Mouse (Mus musculus) MEL (cell line): ENCODE data around the gene Cotl1. TPM values are rescaled to one million over a fixed set of nuclear protein-coding genes. Genes with fewer than 3 reads are reported as not detected.

Experiments used
- DNase-seq: peaks from one replicate; pipeline ENCODE4 v3.0.0; 2011; ENCODE audit warnings: low read depth, low spot score
- H3K27ac ChIP-seq: 2 replicates; pipeline ENCODE4 v1.5.1; 2012; ENCODE audit warnings: low read depth, mild to moderate bottlenecking, control low read depth, low read length, moderate library complexity; ENCODE audit not compliant: control insufficient read depth
- H3K27me3 ChIP-seq, 2 experiments: fragments of 150-350 bp in 1 of 2; sonication (generic) in 1 of 2; 2 replicates each; pipeline ENCODE4 v1.6.1; 2012; ENCODE audit warnings: low read length in 2 of 2, mild to moderate bottlenecking in 2 of 2, improper control_type of control experiment in 1 of 2, moderate library complexity in 1 of 2; ENCODE audit not compliant: insufficient read depth in 2 of 2, control insufficient read depth in 1 of 2
- H3K36me3 ChIP-seq, 2 experiments: 2 replicates each; pipeline ENCODE4 v1.6.1; 2012 to 2014; ENCODE audit warnings: low read length in 2 of 2, improper control_type of control experiment in 1 of 2, inconsistent platforms in 1 of 2, mild to moderate bottlenecking in 1 of 2; ENCODE audit not compliant: insufficient read depth in 2 of 2, control insufficient read depth in 1 of 2
- H3K4me1 ChIP-seq, 2 experiments: fragments of 150-350 bp in 1 of 2; sonication (generic) in 1 of 2; 2 replicates each; pipeline ENCODE4 v1.6.1; 2012; ENCODE audit warnings: low read length in 2 of 2, improper control_type of control experiment in 1 of 2, mild to moderate bottlenecking in 1 of 2; ENCODE audit not compliant: insufficient read depth in 2 of 2, control insufficient read depth in 1 of 2
- H3K4me3 ChIP-seq, 2 experiments: fragments of 150-350 bp in 1 of 2; sonication (generic) in 1 of 2; 2 replicates each; pipeline ENCODE4 v1.5.1; 2012; ENCODE audit warnings: low read depth in 2 of 2, low read length in 2 of 2, mild to moderate bottlenecking in 2 of 2, moderate library complexity in 2 of 2, control low read depth in 1 of 2, improper control_type of control experiment in 1 of 2; ENCODE audit not compliant: control insufficient read depth in 1 of 2, insufficient read depth in 1 of 2
- H3K79me2 ChIP-seq: 2 replicates; pipeline ENCODE4 v1.6.1; 2012; ENCODE audit warnings: mild to moderate bottlenecking, low read length, moderate library complexity; ENCODE audit not compliant: control insufficient read depth, poor library complexity, insufficient read depth
- H3K9ac ChIP-seq: 2 replicates; pipeline ENCODE4 v1.6.1; 2012; ENCODE audit warnings: low read depth, mild to moderate bottlenecking, control low read depth, low read length, moderate library complexity; ENCODE audit not compliant: control insufficient read depth, poor library complexity, severe bottlenecking
- H3K9me3 ChIP-seq: fragments of 150-350 bp; sonication (generic); replicated peaks from 2 replicates; pipeline ENCODE4 v1.6.1; 2012; ENCODE audit warnings: mild to moderate bottlenecking, low read length, improper control_type of control experiment, moderate library complexity; ENCODE audit not compliant: insufficient read depth
- CHD1 ChIP-seq: IDR thresholded peaks from 2 replicates; pipeline ENCODE4 v1.6.1; 2012; ENCODE audit warnings: low read depth, mild to moderate bottlenecking, inconsistent platforms, low read length, improper control_type of control experiment
- ELF1 ChIP-seq: IDR thresholded peaks from 2 replicates; pipeline ENCODE4 v1.6.1; 2014; ENCODE audit warnings: low read depth, mild to moderate bottlenecking, inconsistent platforms, low read length, improper control_type of control experiment, moderate library complexity
- EP300 ChIP-seq, 2 experiments: IDR thresholded peaks; 2 replicates each; pipeline ENCODE4 v1.6.1; 2011; ENCODE audit warnings: improper control_type of control experiment in 2 of 2, low read length in 2 of 2, low read depth in 1 of 2, mild to moderate bottlenecking in 1 of 2
- ETS1 ChIP-seq: IDR thresholded peaks from 2 replicates; pipeline ENCODE4 v1.6.1; 2012; ENCODE audit warnings: low read depth, mild to moderate bottlenecking, inconsistent platforms, low read length, improper control_type of control experiment, moderate library complexity
- GABPA ChIP-seq: IDR thresholded peaks from 2 replicates; pipeline ENCODE4 v1.6.1; 2012; ENCODE audit warnings: low read depth, mild to moderate bottlenecking, inconsistent platforms, low read length, improper control_type of control experiment, moderate library complexity
- GATA1 ChIP-seq: IDR thresholded peaks from 2 replicates; pipeline ENCODE4 v1.6.1; 2011; ENCODE audit warnings: low read depth, low read length, improper control_type of control experiment
- JUND ChIP-seq: IDR thresholded peaks from 2 replicates; pipeline ENCODE4 v1.6.1; 2011; ENCODE audit warnings: low read depth, mild to moderate bottlenecking, improper control_type of control experiment, low read length
- KAT2A ChIP-seq: conservative IDR thresholded peaks from 2 replicates; pipeline ENCODE4 v1.6.1; 2012; ENCODE audit warnings: low read depth, low read length, improper control_type of control experiment, inconsistent platforms
- MAFK ChIP-seq: IDR thresholded peaks from 2 replicates; pipeline ENCODE4 v1.6.1; 2011; ENCODE audit warnings: low read depth, mild to moderate bottlenecking, low read length, improper control_type of control experiment, borderline replicate concordance
- MAX ChIP-seq: IDR thresholded peaks from 2 replicates; pipeline ENCODE4 v1.6.1; 2011; ENCODE audit warnings: low read length, improper control_type of control experiment
- MAZ ChIP-seq: IDR thresholded peaks from 2 replicates; pipeline ENCODE4 v1.6.1; 2012; ENCODE audit warnings: low read depth, mild to moderate bottlenecking, inconsistent platforms, low read length, improper control_type of control experiment
- MEF2A ChIP-seq: IDR thresholded peaks from 2 replicates; pipeline ENCODE4 v1.6.1; 2014; ENCODE audit warnings: low read depth, mild to moderate bottlenecking, inconsistent platforms, low read length, improper control_type of control experiment; ENCODE audit not compliant: poor library complexity, insufficient replicate concordance, severe bottlenecking; ENCODE audit errors: extremely low read depth
- NELFE ChIP-seq: IDR thresholded peaks from 2 replicates; pipeline ENCODE4 v1.6.1; 2011; ENCODE audit warnings: low read depth, low read length, improper control_type of control experiment
- NRF1 ChIP-seq: IDR thresholded peaks from 2 replicates; pipeline ENCODE4 v1.6.1; 2014; ENCODE audit warnings: low read depth, mild to moderate bottlenecking, inconsistent platforms, low read length, improper control_type of control experiment, moderate library complexity; ENCODE audit not compliant: poor library complexity, insufficient read depth, severe bottlenecking
- POLR2AphosphoS2 ChIP-seq: IDR thresholded peaks from 2 replicates; pipeline ENCODE4 v1.6.1; 2011; ENCODE audit warnings: low read length, improper control_type of control experiment
- SMC3 ChIP-seq: IDR thresholded peaks from 2 replicates; pipeline ENCODE4 v1.6.1; 2011; ENCODE audit warnings: low read depth, low read length, improper control_type of control experiment
- TAL1 ChIP-seq: IDR thresholded peaks from 2 replicates; pipeline ENCODE4 v1.6.1; 2012; ENCODE audit warnings: mild to moderate bottlenecking, inconsistent platforms, low read length, moderate library complexity, mixed read lengths
- TCF12 ChIP-seq: IDR thresholded peaks from 2 replicates; pipeline ENCODE4 v1.6.1; 2014; ENCODE audit warnings: low read depth, mild to moderate bottlenecking, inconsistent platforms, low read length, improper control_type of control experiment, moderate library complexity
- UBTF ChIP-seq: IDR thresholded peaks from 2 replicates; pipeline ENCODE4 v1.6.1; 2012; ENCODE audit warnings: low read depth, mild to moderate bottlenecking, inconsistent platforms, low read length, improper control_type of control experiment, moderate library complexity, borderline replicate concordance; ENCODE audit not compliant: insufficient read depth
- USF1 ChIP-seq: IDR thresholded peaks from 2 replicates; pipeline ENCODE4 v1.6.1; 2014; ENCODE audit warnings: low read depth, mild to moderate bottlenecking, inconsistent platforms, low read length, improper control_type of control experiment, moderate library complexity
- USF2 ChIP-seq, 2 experiments: IDR thresholded peaks; 2 replicates each; pipeline ENCODE4 v1.6.1; 2011 to 2012; ENCODE audit warnings: improper control_type of control experiment in 2 of 2, low read length in 2 of 2, borderline replicate concordance in 1 of 2, inconsistent platforms in 1 of 2, low read depth in 1 of 2, mild to moderate bottlenecking in 1 of 2; ENCODE audit not compliant: insufficient read depth in 1 of 2
- ZC3H11A ChIP-seq: IDR thresholded peaks from 2 replicates; pipeline ENCODE4 v1.6.1; 2012; ENCODE audit warnings: low read depth, mild to moderate bottlenecking, inconsistent platforms, low read length, improper control_type of control experiment
- ZKSCAN1 ChIP-seq: IDR thresholded peaks from 2 replicates; pipeline ENCODE4 v1.6.1; 2012; ENCODE audit warnings: low read depth, mild to moderate bottlenecking, inconsistent platforms, low read length, improper control_type of control experiment, moderate library complexity
- polyA plus RNA-seq, 2 experiments: library from polyadenylated mRNA; stranded (reverse) in 1 of 2; unstranded in 1 of 2; fragments of >175 nt in 1 of 2; fragments of >200 nt in 1 of 2; gene quantifications; 2 replicates each; pipeline versions ENCODE4 v1.2.1 to v1.2.4; 2012; ENCODE audit warnings: low replicate concordance in 2 of 2, low read depth in 1 of 2; ENCODE audit not compliant: insufficient read length in 2 of 2, insufficient read depth in 1 of 2, missing spikeins in 1 of 2
- total RNA-seq: library from RNA; depleted of rRNA; stranded (reverse); fragments of 300-350 nt; gene quantifications from 2 replicates; pipeline ENCODE4 v1.2.3, GENCODE M21; 2012

The Cotl1 gene
- total and polyA plus RNA-seq, 3 experiments: 70.3 to 114 TPM; not detected in 1

GRCm38 (mm10) chr8:119869616-119870015 is 29.3 kb upstream of the Cotl1 start:
- Histone ChIP-seq H3K79me2 (no peaks in the 10 kb centered on the region), H3K4me1 (no peaks in the 10 kb centered on the region), H3K9ac (no peak overlapping the region), H3K27me3 (no peaks in the 10 kb centered on the region), H3K9me3 (no peaks in the 10 kb centered on the region), H3K36me3 (0 out of 4 replicates have a peak, but pooled peaks cover 0 to 2% of the 10 kb centered on the region in 2 experiments), H3K27ac (no peak overlapping the region), H3K4me3 (no peak overlapping the region)
- no peak for DNase-seq
- TF ChIP-seq ZKSCAN1: no peak
- TF ChIP-seq ETS1: no peak
- TF ChIP-seq POLR2AphosphoS2: no peak
- TF ChIP-seq MAFK: no peak
- no peak for TF ChIP-seq CHD1
- TF ChIP-seq GATA1: no peak
- no peak for TF ChIP-seq ZC3H11A
- no peak for TF ChIP-seq UBTF

DNA sequence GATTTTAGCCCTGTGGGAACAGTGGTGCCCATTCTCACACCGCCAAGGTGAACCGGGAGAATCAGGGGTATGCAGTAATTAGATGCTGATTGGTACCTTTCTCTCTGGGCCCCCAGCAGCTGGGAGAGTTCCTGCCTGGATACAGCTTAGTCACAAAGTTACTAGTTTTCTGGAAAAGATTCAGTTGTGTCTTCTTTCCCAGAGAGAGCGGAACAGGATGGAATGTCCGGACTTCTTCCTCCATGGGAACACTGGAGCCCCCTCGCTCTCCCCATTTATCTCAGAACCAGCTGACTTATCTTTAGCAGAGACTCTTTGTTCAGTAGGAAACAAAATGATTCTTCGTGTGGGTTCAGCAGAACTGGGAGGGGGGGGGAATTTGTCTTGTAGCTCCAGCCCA is 22.4 kb upstream of the Cotl1 start:
- H3K9me3 ChIP-seq: no peaks in the 10 kb centered on the region
- no peak for DNase-seq
- H3K4me1 ChIP-seq: peaks cover 2 to 16% of the 10 kb centered on the region in 2 experiments
- H3K79me2 ChIP-seq: no peaks in the 10 kb centered on the region; the same call in 1 of the 2 replicates
- H3K9ac ChIP-seq: peak overlapping the region; percentile 72
- H3K4me3 ChIP-seq: peak overlapping the region; percentile 67 to 94
- H3K36me3 ChIP-seq: peaks cover 0 to 2% of the 10 kb centered on the region in 2 experiments; a peak in 1 of 4 replicates
- no peaks in the 10 kb centered on the region for H3K27me3 ChIP-seq
- no peak overlapping the region for H3K27ac ChIP-seq
- TF ChIP-seq KAT2A: no peak
- TF ChIP-seq USF1: no peak
- no peak for TF ChIP-seq ELF1
- no peak for TF ChIP-seq JUND
- TF ChIP-seq NRF1: no peak
- no peak for TF ChIP-seq MAX
- TF ChIP-seq EP300 (IDR thresholded peaks at IDR 0.05; ENCODE audit: low read depth in 1 of 2, low read length in 2 of 2): no peak
- no peak for TF ChIP-seq MEF2A
- TF ChIP-seq UBTF: no peak
- no peak for TF ChIP-seq GABPA
- TF ChIP-seq CHD1: no peak
- no peak for TF ChIP-seq TAL1
- no peak for TF ChIP-seq USF2 (IDR thresholded peaks at IDR 0.05; ENCODE audit: borderline replicate concordance in 1 of 2, insufficient read depth in 1 of 2, low read depth in 1 of 2, low read length in 2 of 2)
- no peak for TF ChIP-seq SMC3
- TF ChIP-seq NELFE: no peak
- no peak for TF ChIP-seq MAZ
- TF ChIP-seq ZC3H11A: no peak
- TF ChIP-seq TCF12: no peak
